Mouse (Mus musculus): ENCODE results near the gene Itch.
"Not testable (repeated sequence)": the region's sequence is repeated elsewhere in the genome, so short reads cannot be mapped to it uniquely, and the experiment has no call there.

Gene Itch

DNA sequence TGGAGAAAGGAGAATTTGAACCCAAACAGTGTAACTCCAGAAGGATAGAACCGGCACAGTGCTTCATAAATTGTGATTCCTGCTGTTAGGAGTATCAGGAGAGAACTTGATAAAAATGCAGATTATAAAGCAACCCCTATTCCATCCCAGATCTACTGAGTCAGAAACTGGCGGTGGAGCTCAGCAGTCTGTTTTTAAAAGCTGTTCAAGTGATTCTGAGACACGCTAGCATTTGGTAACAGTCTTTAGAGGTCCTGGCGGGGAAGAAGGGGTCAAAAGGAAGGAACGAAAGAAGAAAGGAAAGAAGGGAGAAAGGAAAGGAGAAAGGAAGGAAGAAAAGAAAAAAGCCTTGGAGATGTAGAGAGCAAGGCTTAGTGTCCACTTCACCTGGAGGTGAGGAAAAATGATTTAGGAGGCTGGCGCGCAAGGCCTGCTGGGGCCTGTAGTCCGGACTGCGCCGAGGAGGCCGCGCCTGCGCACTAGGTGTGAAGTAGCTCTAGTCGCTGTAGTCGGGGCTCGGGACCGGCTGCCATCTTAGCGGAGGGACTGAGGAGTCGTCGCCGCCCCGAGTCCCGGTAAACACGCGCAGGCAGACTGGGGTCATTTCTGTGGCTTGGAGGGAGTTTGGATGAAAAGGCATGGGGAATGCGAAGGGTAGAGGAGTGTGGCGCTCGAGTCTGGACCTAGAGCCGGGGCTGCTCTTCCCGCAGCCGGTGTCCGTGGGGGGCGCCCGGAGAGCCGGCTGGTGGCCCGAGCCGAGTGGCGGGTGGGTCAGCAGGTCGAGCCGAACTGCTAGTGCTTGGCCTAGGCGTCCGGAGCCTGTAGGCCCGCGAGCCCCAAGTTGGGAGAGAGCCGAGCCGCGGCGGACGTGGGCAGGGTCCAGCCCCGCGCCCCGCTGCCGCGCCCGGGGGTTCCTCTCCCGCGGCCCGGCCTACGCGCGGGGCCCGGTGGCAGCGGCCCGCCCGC, at the start of gene Itch:
TSS of gene Itch (plus strand) at position 499 of the 966 bp plus-strand sequence.
- DNase-seq = peak; percentile 91

DNA sequence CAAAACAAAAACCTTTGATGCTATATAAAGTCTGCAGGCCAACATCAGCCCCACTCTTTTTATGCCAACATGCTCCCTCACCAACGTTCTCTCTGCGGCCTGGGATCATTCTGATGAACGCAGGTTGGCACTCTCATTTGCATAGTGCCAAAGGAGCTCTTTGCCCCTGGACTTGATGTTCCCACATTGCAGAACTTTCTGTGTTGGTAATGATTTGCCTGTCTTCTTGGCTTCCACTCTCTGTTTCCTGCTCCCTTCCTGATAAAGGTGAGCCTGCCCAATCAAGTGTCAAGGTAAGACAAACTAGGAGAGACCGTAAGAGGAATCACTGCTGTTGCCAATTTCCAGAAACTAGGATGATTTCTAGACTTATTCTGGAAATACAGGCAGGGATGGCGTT, 48.8 kb upstream of the Itch start:
- no peak for DNase-seq

DNA sequence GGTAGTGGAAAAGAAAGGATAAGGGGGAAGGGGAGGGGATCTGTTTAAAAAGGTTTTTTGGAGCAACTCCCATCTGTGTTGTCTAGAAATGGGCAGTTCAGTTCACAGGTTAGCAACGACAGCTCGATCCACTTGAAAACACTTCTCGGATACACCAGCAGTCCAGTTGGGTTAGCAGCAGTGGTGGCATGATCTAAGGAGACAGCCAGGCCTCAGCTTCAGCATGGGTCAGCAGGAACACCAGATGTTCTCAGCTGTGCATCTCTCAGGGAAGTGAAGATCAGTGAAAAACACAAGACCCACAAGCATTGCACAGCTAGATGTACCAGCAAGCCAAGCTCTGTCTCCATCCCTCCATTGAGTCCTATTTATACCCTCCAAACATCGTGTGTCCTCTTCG, 47.0 kb upstream of the Itch start:
- DNase-seq = peak; percentile 16

DNA sequence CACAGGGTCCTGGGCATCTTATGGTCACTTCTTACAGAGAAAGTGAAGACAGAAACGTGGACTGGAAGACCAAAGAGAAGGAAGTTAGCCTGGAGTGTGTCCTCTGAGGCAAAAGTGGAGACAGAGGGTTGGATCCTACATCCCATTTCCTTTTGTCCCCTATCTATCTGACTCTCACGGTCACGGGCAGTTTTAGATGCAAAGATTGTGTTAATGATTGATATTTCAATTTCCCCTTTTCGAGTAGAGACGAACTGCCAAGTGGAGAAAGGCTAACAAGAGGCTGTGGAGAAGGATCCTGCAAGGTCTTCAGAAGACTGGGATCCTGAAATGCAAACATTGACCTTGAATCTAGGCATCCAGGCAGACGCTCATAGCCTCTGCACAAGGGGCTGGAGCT, 45.0 kb upstream of the Itch start:
- no peak for DNase-seq

DNA sequence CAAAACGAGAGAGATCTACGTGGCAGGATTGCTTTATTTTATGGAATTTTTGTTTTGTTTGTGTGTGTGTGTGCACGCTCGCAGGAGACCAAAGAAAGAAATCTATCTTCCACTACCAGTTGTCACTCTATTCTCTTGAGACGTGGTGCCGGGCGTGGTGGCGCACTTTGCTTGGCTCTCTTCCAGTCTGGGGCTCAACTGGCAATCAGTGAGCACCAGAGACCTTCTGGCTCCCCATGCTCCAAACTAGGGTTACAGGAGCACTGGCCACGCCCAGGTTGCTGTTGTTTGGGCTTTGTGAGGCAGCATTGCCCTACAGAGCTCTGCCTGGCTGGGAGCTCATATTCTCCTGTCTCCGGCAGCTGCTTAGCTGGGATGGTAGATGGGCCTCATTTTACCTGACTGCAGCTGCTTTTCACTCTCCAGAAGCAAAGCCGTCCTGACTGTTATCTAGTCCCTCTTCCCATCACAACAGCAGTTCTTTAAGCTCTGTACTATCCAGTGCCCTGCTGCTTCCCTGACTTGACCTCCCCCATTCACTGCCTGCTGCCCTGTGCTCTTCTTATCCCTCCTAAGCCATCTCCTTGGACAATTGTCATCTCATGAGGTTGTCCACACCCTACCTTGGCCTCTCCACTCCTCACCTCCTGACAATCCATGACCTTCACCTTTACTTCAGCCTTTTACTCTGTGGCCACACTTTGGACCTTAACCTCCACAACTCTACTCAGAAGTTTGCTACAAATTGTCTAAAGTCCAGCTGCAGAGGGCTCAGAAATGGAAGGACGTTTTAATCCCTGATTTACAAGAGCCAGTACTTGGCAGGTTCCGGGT, 42.2 kb upstream of the Itch start:
- no peak for DNase-seq

DNA sequence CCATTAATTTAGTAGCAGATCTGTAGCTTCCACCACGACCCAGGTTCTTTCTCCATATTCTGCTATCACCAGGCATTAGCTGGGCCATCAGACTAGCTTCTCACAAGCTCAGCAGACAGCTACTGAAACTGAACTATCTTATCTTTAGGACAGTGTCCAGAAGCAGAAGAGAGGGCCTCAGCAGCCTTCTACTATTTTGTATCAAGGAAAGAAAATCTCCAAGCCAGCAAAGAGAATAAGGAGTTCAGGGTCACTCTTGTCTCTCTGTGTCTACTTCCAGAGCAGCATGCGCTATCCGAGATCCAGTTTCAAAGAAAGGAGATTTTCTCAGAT, 41.6 kb upstream of the Itch start:
- no peak for DNase-seq

DNA sequence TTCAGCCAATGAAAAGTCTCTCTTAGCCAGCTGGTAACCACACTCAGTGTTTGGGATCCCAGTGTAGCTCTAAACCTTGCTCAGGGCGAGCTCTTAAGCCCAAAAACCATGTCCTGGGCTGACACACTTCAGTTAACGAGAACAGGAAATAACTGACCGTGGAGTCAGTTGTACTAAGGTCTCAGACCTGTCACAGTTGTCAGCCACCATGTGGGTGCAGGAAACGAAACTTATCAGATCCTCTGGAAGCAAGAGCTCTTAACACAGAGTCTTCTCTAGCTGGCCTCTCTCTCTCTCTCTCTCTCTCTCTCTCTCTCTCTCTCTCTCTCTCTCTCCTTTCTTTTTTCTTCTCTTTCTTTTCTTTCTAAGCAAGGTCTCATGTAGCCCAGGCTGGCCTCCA, 39.9 kb upstream of the Itch start:
- no peak for DNase-seq

DNA sequence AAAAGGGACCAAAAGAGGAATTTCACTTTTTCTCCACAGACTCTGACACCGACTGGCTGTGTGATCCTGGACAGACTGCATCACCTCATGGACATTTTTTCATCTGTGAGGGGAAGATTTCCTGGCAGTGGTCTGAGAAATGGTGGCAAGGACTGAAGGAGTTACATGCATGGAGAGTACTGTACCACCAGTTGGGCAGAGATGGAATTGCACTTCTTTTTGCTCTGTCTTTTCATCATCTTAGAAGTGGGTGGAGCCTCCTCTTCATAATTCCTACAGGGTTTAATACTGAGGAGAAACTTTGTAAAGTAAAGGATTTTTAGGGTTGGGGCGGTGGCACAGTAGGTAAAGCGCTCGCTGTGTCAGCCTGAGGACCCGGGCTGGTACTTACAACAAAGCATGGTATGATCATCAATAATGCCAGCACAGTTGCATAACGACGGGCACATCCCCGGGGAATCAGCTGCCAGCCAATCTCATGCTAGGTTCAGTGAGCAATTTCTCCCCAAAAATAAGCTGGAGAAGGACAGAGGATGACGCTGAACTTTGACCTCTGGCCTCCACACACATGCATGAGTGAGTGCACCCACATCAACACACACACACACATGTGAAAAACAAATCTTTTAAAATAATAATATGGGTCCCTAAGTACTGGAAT, 34.5 kb upstream of the Itch start:
- peak; percentile 21 for DNase-seq

DNA sequence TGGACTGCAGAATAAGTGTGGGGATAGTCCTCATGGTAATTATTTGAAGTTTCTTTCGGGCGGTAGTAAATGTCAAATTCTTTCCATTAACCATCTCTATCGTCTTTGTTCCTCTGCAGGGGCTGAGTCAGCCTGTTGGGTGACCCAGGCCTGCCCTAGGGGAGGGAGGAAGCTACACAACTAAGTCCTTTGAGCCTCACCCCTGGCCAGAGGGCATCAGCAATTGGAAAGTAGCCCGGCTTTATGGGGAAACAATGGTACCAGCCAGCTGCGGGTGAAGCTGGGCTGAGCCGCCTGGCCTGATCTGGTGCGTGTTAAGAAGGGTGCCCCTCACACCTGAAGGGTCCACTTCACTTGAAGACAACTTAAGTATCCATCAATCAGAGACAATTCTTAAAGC, 33.9 kb upstream of the Itch start:
- no peak for DNase-seq

DNA sequence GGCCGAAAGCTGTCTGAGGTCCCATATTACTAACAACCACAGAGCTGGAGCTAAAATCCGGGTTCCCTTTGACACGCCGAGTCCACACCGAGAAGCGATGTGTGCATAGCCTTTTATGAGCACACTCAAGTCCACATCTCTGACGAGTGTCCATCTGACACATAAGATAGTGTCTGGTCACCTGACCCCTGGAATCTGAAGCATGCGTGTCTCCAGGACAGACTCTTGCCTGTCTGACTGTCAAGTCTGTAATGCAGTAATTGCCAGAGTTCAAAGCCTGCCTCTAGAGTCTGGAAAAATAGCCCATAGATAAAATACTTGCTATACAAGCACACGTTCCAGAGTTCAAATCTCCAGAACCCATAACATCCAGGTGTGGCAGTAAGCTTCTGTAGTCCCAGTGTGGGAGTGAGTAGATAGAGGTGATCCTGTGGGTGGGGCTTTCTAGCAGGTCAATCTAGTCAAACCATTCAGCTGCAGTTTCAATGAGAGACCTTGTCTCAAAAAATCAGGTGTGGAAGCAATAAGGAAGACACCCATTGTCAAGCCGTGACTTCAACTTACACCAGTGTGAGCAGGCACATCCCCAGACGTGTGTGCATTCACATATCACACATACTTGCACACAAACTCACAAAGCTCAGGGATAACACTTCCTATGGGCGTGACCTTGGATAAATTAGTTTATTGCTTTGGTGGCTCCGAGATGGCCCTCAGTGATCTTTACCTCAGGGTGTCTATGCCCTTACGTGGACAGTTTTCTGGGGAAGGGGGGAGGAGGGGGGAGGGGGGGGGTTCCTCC, 33.1 kb upstream of the Itch start:
- no peak for DNase-seq

DNA sequence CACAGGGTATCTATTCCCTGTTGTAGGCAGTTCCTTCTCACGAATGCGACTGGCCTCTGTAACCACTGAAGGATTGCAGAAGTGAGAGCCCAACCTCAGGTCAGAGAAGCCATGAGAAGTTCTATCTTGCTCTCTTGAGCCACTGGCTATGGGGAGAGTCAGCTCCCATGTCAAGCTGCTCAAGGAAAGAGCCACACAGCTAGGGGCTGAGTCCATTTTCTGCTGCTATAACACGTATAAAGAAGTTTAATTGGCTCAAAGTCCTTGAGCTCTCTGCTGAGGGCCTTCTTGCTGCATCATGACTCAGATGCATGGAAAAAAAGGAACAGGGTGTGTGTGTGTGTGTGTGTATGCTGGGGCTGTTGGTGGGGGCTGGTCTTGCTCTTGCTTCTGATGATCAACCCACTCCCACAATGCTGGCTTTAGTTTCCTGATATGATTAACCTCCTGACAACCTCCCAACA, 32.5 kb upstream of the Itch start:
- no peak for DNase-seq

DNA sequence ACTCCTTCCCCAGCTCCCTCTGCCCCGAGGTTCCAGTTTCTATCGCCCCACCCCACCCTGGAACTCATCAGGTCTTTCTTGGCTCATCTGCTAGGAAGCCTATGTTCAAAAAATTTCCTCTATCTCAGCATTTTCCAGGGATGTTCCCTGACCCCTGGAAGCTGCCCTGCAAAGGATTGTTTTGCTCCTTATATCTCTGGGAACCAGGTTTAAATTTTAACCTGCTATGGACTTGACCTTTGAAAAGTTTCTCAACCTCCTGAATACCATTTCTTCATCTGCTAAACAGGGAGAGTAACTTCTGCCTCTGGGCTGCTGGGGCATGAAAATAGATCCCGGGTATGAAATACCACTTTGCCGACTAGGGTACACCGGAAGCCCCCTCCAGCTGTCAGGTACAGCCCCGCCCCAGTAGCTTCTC, 31.5 kb upstream of the Itch start:
- no peak for DNase-seq

DNA sequence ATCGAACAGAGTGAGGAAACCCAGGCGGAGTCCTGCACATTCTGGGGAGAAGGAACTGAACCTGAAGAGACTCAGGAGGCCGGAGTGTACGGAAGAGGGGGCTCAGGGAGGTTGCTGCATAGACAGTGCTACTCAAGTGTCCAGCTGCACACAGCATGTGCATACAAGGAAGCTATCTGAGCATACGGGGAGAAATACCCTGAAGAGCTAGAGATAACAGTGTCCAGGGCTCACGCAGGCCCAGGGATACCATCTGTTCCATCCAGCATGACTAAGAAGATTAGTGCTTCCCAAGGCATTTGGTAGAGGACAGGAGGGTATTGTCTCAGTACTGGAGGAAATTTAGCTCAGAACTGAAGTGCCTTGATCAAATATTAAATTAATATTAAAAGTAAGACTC, 29.7 kb upstream of the Itch start:
- no peak for DNase-seq

DNA sequence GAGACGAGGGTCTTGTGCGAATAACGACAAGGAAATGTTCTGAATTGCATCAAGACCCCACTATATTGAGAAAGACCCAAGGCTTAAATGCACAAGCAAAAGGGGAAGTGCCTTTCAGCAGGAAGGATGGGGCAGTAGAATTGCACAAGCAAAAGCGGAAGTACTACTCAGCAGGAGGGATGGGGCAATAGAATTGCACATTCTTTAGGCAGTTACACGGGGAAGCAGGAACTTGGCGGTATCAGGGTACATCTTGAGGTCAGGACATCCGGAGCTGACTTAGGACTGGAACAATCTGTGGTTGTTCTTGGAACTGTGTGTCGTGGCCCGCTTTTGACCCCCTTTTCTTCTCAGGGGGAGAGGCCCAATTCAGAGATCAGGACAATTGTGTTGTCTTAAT, 26.0 kb upstream of the Itch start:
- DNase-seq = not testable (repeated sequence)

DNA sequence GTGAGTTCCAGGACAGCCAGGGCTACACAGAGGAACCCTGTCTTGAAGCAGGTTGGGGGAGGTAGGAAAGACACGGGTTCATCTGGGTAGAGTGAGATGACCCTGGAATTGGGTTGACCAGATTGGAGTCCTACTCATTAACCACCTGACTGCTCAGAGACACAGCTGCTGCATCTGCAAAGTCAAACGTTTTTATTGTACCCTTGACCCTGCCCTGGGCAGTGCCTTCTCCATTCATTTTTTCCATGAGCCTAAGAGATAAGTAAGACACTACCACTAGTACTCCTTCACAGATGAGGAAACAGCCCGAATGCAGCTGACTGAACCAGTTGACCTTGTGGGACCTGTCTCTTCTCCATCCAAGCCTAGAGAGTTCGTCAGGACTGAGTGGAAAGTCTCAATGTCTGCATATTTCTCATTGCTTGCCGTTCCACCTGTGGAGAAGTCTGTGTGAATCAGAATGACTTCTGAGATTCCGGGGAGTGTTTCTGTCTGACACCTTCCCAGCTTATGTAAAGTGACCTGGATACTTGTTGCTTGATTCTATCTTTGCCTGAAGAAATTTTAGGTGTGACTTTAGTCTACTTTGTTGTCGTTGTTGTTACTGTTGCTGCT, 18.0 kb upstream of the Itch start:
- DNase-seq = no peak

DNA sequence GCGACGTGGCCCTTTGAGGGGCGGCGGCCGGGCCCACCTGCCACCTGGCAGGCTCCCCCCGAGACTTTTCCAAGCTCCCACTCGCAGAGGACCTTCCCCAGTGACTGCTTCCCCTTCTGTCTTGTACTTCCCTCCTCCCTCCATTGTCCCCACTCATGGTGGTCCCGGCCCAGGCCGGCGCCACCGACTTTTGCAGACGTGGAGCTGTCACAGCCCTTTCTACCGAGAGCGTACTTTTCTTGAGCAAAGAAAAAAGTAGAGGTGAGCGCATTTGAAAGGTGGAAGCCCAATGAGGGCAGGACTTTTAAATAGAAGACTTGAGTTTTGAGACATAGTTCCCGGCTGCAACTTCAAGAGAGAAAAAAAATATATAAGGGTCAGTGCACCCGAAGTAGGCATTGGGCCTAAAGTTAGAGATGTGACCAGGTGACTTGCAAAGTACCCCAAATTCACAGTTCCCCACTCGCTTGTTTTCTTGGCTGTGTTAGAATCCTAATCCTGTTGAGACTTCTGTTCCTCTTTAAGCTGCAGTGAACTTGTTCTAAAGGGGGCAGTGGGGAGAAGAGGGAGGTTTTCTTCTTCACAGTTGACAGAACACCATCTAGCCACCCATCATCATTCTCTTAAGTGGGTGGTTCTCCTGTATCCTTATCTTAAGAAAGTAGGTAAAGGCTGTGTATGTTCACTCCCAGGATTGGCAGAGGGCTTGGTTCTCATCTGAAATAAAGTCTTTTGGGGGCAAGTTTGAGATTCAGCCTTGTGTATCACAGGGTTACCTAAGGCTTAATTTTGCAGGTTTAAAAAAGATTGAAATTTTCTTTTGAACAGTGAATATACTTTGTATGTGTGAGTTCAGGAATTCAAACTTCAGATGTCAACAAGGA, 910 bp downstream of the Itch start:
- no peak for DNase-seq

DNA sequence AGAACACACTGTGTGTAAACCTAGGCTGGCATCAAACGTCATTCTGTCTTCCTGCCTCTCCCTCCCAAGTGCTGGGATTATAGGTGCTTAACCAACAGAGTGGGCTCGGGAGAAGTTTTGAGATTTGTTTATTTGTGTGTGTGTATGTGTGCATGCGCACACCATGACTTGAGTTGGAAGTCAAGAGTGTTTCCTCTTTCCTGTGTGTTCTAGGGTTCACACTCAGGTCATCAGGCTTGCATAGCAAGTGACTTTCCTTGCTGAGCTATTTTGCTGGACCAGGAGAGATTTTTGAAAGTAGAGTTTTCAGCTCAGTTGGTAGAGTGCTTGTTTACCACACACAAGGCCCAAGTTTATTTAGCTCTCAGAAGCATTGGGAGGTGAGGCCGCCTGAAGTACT, 1.8 kb downstream of the Itch start:
- DNase-seq = no peak

DNA sequence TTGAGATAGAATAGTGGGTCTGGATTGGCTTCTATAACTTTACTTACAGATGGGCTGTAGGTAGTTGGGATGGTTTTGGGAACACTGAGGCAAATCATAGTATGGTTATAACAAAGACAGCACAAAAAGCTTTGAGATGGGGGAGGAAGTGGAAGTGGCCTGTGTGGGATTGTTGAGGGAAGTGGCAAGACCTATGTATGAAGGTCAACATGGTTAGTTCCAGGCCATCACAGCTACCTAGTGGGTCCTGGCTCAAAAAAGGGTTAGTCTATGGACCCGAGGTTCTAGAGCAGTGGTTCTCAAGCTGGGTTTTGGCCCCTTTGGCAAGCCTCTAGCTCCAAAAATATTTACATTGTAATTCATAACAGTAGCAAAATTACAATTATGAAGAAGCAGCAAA, 2.2 kb downstream of the Itch start:
- no peak for DNase-seq

DNA sequence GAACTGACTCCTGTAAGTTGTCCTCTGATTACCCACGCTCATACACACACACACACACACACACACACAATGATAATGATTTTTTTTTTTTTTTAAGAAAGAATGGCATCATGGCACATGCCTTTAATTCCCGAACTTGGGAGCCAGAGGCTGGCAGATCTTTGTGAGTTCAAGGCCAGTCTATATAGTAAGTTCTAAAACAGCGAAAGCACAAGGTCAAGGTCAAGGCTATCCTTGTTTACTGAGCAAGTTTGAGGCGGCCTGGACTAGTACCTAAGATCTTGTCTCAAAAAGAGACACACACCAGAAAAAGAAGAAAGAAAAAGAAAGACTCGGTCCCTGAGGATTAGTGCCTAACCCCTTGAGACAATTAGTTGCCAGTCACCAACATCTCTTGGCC, 7.7 kb downstream of the Itch start:
- no peak for DNase-seq

DNA sequence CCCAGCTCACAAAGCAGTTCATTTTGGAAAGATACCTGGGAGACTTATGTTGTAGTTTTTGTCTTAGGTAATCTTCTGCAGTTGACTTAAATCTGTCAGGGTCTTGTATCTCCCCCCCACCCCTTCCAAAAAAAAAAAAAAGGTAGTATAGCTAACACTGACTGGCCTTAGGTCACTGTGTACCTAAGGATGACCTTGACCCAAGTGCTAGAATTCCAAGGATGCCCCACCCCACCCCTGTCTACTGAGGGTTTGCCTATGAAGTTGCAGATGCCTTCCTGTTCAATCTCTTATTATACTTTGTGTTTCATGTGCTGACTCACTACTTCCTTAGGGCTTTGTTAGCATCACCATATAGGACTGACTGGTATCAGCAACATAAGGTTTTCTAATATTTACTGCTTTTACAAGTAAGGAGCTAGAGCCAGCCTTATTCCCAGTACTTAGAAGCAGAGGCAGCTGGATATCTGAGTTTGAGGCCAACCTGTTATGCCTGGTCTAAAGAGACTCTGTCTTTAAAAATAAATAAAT, 8.8 kb downstream of the Itch start:
- no peak for DNase-seq

DNA sequence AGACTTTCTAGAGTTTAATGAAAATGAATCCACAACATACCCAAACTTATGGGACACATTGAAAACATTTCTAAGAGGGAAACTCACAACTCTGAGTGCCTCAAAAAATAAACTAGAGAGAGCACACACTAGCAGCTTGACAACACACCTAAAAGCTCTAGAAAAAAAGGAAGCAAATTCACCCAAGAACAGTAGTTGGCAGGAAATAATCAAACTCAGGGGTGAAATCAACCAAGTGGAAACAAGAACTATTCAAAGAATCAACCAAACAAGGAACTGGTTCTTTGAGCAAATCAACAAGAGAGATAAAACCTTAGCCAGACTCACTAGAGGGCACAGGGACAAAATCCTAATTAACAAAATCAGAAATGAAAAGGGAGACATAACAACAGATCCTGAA, 16.0 kb downstream of the Itch start:
- DNase-seq = not testable (repeated sequence)

All from lung, postnatal 14 days (tissue).